Mouse (Mus musculus) gastrocnemius, postnatal 25 days (tissue): ENCODE data around the gene Cd5. TPM values are rescaled to one million over a fixed set of nuclear protein-coding genes. Genes with fewer than 3 reads are reported as not detected.
A peak's percentile ranks its signal among the peaks of the same experiment; 100 is the strongest.

Experiments used
- DNase-seq: peaks from one replicate; pipeline ENCODE4 v3.0.0; 2022
- total RNA-seq, 2 experiments: library from RNA; stranded (reverse); gene quantifications; 1 replicate in 1 of 2; 2 replicates in 1 of 2; pipeline ENCODE4 v1.2.3; 2021

Gene Cd5
- total RNA-seq, 2 experiments from 2014 or later, result 0.19 TPM; not detected in 1

GRCm38 (mm10) chr19:10758708-10759107 lies 19.9 kb upstream of the Cd5 start:
- no peak for DNase-seq

- peak; percentile 46 for DNase-seq
Measured at GRCm38 (mm10) chr19:10757526-10757925, 18.7 kb upstream of the Cd5 start.

GRCm38 (mm10) chr19:10757125-10757524 lies 18.3 kb upstream of the Cd5 start:
- DNase-seq, result no peak

- DNase-seq, result no peak
Measured at GRCm38 (mm10) chr19:10752646-10753045, 13.8 kb upstream of the Cd5 start.

GRCm38 (mm10) chr19:10752106-10752505 lies 13.3 kb upstream of the Cd5 start:
- no peak for DNase-seq

GRCm38 (mm10) chr19:10751607-10752006 lies 12.8 kb upstream of the Cd5 start:
- no peak for DNase-seq

GRCm38 (mm10) chr19:10750161-10750560 lies 11.4 kb upstream of the Cd5 start:
- no peak for DNase-seq

GRCm38 (mm10) chr19:10749295-10749694 lies 10.5 kb upstream of the Cd5 start:
- DNase-seq, result no peak

- no peak for DNase-seq
Measured at GRCm38 (mm10) chr19:10748401-10749102, 9.8 kb upstream of the Cd5 start.

GRCm38 (mm10) chr19:10747718-10748117 lies 8.9 kb upstream of the Cd5 start:
- DNase-seq, result no peak

- no peak for DNase-seq
Measured at GRCm38 (mm10) chr19:10747182-10747581, 8.4 kb upstream of the Cd5 start.

GRCm38 (mm10) chr19:10742565-10742964 lies 3.8 kb upstream of the Cd5 start:
- no peak for DNase-seq

GRCm38 (mm10) chr19:10742145-10742544 lies 3.3 kb upstream of the Cd5 start:
- no peak for DNase-seq

- DNase-seq, result no peak
Measured at GRCm38 (mm10) chr19:10740641-10741440, 2.0 kb upstream of the Cd5 start.

GRCm38 (mm10) chr19:10739916-10740315 lies 1.1 kb upstream of the Cd5 start:
- no peak for DNase-seq

GRCm38 (mm10) chr19:10738038-10738437 lies 764 bp downstream of the Cd5 start:
- no peak for DNase-seq

- no peak for DNase-seq
Measured at GRCm38 (mm10) chr19:10735861-10736260, 2.9 kb downstream of the Cd5 start.

GRCm38 (mm10) chr19:10735061-10735460 lies 3.7 kb downstream of the Cd5 start:
- no peak for DNase-seq

- DNase-seq, result no peak
Measured at GRCm38 (mm10) chr19:10734554-10734953, 4.2 kb downstream of the Cd5 start.

GRCm38 (mm10) chr19:10733501-10734127 lies 5.2 kb downstream of the Cd5 start:
- DNase-seq, result peak; percentile 78

GRCm38 (mm10) chr19:10732741-10733140 lies 6.1 kb downstream of the Cd5 start:
- DNase-seq, result no peak

GRCm38 (mm10) chr19:10731975-10732374 lies 6.8 kb downstream of the Cd5 start:
- no peak for DNase-seq

GRCm38 (mm10) chr19:10730469-10730868 lies 8.3 kb downstream of the Cd5 start:
- DNase-seq, result no peak
